Comparison of ENCODE assay signal across 19 mouse cellular contexts in the genomic region with DNA sequence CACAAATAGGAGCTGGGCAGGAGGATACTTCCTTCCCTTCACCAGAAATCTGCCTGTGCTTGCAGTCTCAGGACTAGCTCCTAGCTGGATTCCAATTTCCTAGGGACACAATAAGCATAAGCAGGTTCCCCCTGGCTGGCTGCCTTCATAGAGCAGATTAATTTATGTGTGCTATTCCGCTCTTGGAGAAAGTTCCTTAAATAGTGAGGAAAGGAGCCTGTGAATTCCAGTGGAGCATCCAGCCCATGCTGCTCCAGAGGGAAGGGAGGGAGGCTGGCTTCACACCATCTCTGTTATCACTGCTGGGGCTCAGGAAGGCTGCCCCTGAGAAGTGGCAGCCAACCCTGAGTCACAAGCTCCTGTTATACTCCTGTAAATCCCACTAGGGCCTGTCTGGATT. TPM values are rescaled to one million over a fixed set of nuclear protein-coding genes. Genes with fewer than 3 reads are reported as not detected.
A peak's percentile ranks its signal among the peaks of the same experiment; 100 is the strongest.
DNase-seq lines count a peak whose midpoint lies in the region; ATAC-seq and TF ChIP-seq lines count a peak whose summit lies in the region.
"Had no signal": no experiment of that assay in that cellular context is flagged by ENCODE, and none has a peak within 500 bp of the region (broad histone marks: within the 10 kb centered on the region; RNA-seq: fewer than 3 reads in every experiment).

No protein-coding gene starts in this region.

- H3K9me3 ChIP-seq in hindbrain, embryonic 13.5 days, result no peaks in the 10 kb centered on the region
- H3K9me3 ChIP-seq in hindbrain, embryonic 14.5 days (ENCODE audit: control insufficient read depth, low read length), result no peaks in the 10 kb centered on the region
- no peaks in the 10 kb centered on the region for H3K9me3 ChIP-seq in midbrain, embryonic 14.5 days (ENCODE audit: control insufficient read depth, low read length)
- no peaks in the 10 kb centered on the region for H3K9me3 ChIP-seq in midbrain, embryonic 15.5 days
- H3K9me3 ChIP-seq in stomach, postnatal 0 days (ENCODE audit: control insufficient read depth, low read length), result no peaks in the 10 kb centered on the region
- H3K9me3 ChIP-seq: embryonic facial prominence, embryonic 12.5 days; lung, embryonic 15.5 days had no signal

- ATAC-seq in hindbrain, embryonic 13.5 days (ENCODE audit: low FRiP score), result no peak
- no peak for ATAC-seq in hindbrain, embryonic 14.5 days (ENCODE audit: low FRiP score)
- no peak for ATAC-seq in midbrain, embryonic 14.5 days (ENCODE audit: low FRiP score, low TSS enrichment)
- no peak for ATAC-seq in midbrain, embryonic 15.5 days (replicated peaks)
- no peak for ATAC-seq in stomach, postnatal 0 days (ENCODE audit: low FRiP score, low TSS enrichment)

- no peaks in the 10 kb centered on the region for H3K27me3 ChIP-seq in hindbrain, embryonic 13.5 days
- H3K27me3 ChIP-seq in hindbrain, embryonic 14.5 days (ENCODE audit: control insufficient read depth, insufficient read depth, low read length), result no peaks in the 10 kb centered on the region
- H3K27me3 ChIP-seq in midbrain, embryonic 14.5 days (ENCODE audit: control insufficient read depth, insufficient read depth, low read length), result no peaks in the 10 kb centered on the region
- no peaks in the 10 kb centered on the region for H3K27me3 ChIP-seq in midbrain, embryonic 15.5 days (replicated peaks)
- no peaks in the 10 kb centered on the region for H3K27me3 ChIP-seq in stomach, postnatal 0 days (ENCODE audit: control insufficient read depth, insufficient read depth, low read length)
- H3K27me3 ChIP-seq: CH12.LX; embryonic facial prominence, embryonic 12.5 days; lung, embryonic 15.5 days had no signal

- no peak for TF ChIP-seq EP300 in stomach, postnatal 0 days (optimal IDR thresholded peaks at IDR 0.05)

- intact Hi-C loops in left cerebral cortex, postnatal 25 days (cut with DNase I), result no loop called here

- WGBS in hindbrain, embryonic 13.5 days, result 64% methylated on average over 1 of the region's 1 CpGs
- WGBS in hindbrain, embryonic 14.5 days, result 68% methylated on average over 1 of the region's 1 CpGs
- 44% methylated on average over 1 of the region's 1 CpGs for WGBS in midbrain, embryonic 14.5 days
- 58% methylated on average over 1 of the region's 1 CpGs for WGBS in midbrain, embryonic 15.5 days
- WGBS in stomach, postnatal 0 days, result 40% methylated on average over 1 of the region's 1 CpGs

- no peak for TF ChIP-seq CTCF in stomach, postnatal 0 days (IDR thresholded peaks at IDR 0.05; ENCODE audit: low read depth)

- H3K4me2 ChIP-seq in hindbrain, embryonic 13.5 days, result no peak overlapping the region
- H3K4me2 ChIP-seq in hindbrain, embryonic 14.5 days (replicated peaks), result no peak overlapping the region
- H3K4me2 ChIP-seq in midbrain, embryonic 14.5 days (ENCODE audit: low read length), result no peak overlapping the region
- no peak overlapping the region for H3K4me2 ChIP-seq in midbrain, embryonic 15.5 days
- no peak overlapping the region for H3K4me2 ChIP-seq in stomach, postnatal 0 days (replicated peaks; ENCODE audit: low read depth)
- H3K4me2 ChIP-seq: embryonic facial prominence, embryonic 12.5 days; heart, embryonic 11.5 days; lung, embryonic 15.5 days had no signal

- peaks cover 28% of the 10 kb centered on the region for H3K4me1 ChIP-seq in hindbrain, embryonic 13.5 days (replicated peaks)
- H3K4me1 ChIP-seq in hindbrain, embryonic 14.5 days (replicated peaks; ENCODE audit: control insufficient read depth, insufficient read depth, low read length), result peaks cover 4% of the 10 kb centered on the region; the same call in 1 of the 2 replicates
- H3K4me1 ChIP-seq in midbrain, embryonic 14.5 days (ENCODE audit: control insufficient read depth, insufficient read depth, low read length), result 0 out of 2 replicates have a peak, but pooled peaks cover 8% of the 10 kb centered on the region
- peaks cover 3% of the 10 kb centered on the region; the same call in 1 of the 2 replicates for H3K4me1 ChIP-seq in midbrain, embryonic 15.5 days
- H3K4me1 ChIP-seq in stomach, postnatal 0 days (replicated peaks; ENCODE audit: control insufficient read depth, insufficient read depth), result no peaks in the 10 kb centered on the region
- H3K4me1 ChIP-seq: embryonic facial prominence, embryonic 12.5 days; lung, embryonic 15.5 days had no signal

- peaks cover 12% of the 10 kb centered on the region for H3K36me3 ChIP-seq in hindbrain, embryonic 13.5 days
- H3K36me3 ChIP-seq in hindbrain, embryonic 14.5 days (replicated peaks; ENCODE audit: control insufficient read depth, insufficient read depth), result peaks cover 11% of the 10 kb centered on the region; the same call in 1 of the 2 replicates
- H3K36me3 ChIP-seq in midbrain, embryonic 14.5 days (ENCODE audit: control insufficient read depth, insufficient read depth, low read length), result peaks cover 12% of the 10 kb centered on the region
- H3K36me3 ChIP-seq in midbrain, embryonic 15.5 days (replicated peaks), result peaks cover 9% of the 10 kb centered on the region; the same call in 1 of the 2 replicates
- no peaks in the 10 kb centered on the region for H3K36me3 ChIP-seq in stomach, postnatal 0 days (ENCODE audit: control insufficient read depth, insufficient read depth, low read length)
- H3K36me3 ChIP-seq: embryonic facial prominence, embryonic 12.5 days; lung, embryonic 15.5 days had no signal

- H3K27ac ChIP-seq in hindbrain, embryonic 13.5 days, result peak overlapping the region; percentile 48; the same call in 1 of the 2 replicates
- H3K27ac ChIP-seq in hindbrain, embryonic 14.5 days, result no peak overlapping the region
- H3K27ac ChIP-seq in midbrain, embryonic 14.5 days (replicated peaks; ENCODE audit: low read depth, low read length), result peak overlapping the region; percentile 8; the same call in 1 of the 2 replicates
- H3K27ac ChIP-seq in midbrain, embryonic 15.5 days, result no peak overlapping the region
- peak overlapping the region; percentile 35 for H3K27ac ChIP-seq in stomach, postnatal 0 days (replicated peaks)
- H3K27ac ChIP-seq: embryonic facial prominence, embryonic 12.5 days; lung, embryonic 15.5 days had no signal

- H3K4me3 ChIP-seq in hindbrain, embryonic 13.5 days, result no peak overlapping the region
- H3K4me3 ChIP-seq in hindbrain, embryonic 14.5 days (replicated peaks; ENCODE audit: low read length), result no peak overlapping the region
- H3K4me3 ChIP-seq in midbrain, embryonic 14.5 days (replicated peaks; ENCODE audit: low read depth, low read length), result no peak overlapping the region
- no peak overlapping the region for H3K4me3 ChIP-seq in midbrain, embryonic 15.5 days
- no peak overlapping the region for H3K4me3 ChIP-seq in stomach, postnatal 0 days (ENCODE audit: low read depth, low read length)
- H3K4me3 ChIP-seq: embryonic facial prominence, embryonic 12.5 days; lung, embryonic 15.5 days had no signal

- H3K9ac ChIP-seq in hindbrain, embryonic 13.5 days, result peak overlapping the region; percentile 31; the same call in 1 of the 2 replicates
- H3K9ac ChIP-seq in hindbrain, embryonic 14.5 days, result no peak overlapping the region
- no peak overlapping the region for H3K9ac ChIP-seq in midbrain, embryonic 14.5 days (replicated peaks; ENCODE audit: low read length)
- H3K9ac ChIP-seq in midbrain, embryonic 15.5 days, result no peak overlapping the region
- H3K9ac ChIP-seq in stomach, postnatal 0 days (ENCODE audit: low read length), result no peak overlapping the region
- H3K9ac ChIP-seq: embryonic facial prominence, embryonic 12.5 days; lung, embryonic 15.5 days had no signal

- DNase-seq in hindbrain, embryonic 14.5 days (ENCODE audit: low spot score), result no peak
- DNase-seq in midbrain, embryonic 14.5 days, result peak; percentile 16
- DNase-seq in left cerebral cortex, postnatal 25 days (ENCODE audit: low spot score in 2 of 2), result peak; percentile 25 to 76
- no peak for DNase-seq in stomach, postnatal 0 days (ENCODE audit: low spot score)
- no peak for DNase-seq in cerebellum, adult 9-10 months
- DNase-seq in thymus, postnatal 10 days (ENCODE audit: low spot score in 2 of 2), result no peak
- DNase-seq: adrenal gland, postnatal 36 days; cerebellum, adult 2 months; kidney, adult 18-20 months had no signal

RNA-seq across cellular contexts. Expression of gene Gm4131, which starts 35.5 kb away (rescaled TPM):
- polyA plus RNA-seq in hindbrain, embryonic 13.5 days (2015; fragmentation: Nextera tagmentation; extraction: Ambion mirVana), result 0.23 and 0.30 TPM in 2 replicates
- 0.17 and 0.30 TPM in 2 replicates for polyA plus RNA-seq in hindbrain, embryonic 14.5 days (2014; fragmentation: Nextera tagmentation; extraction: Ambion mirVana)
- not detected in 2 replicates for polyA plus RNA-seq in midbrain, embryonic 14.5 days (2014; fragmentation: Nextera tagmentation; extraction: Ambion mirVana)
- 0.30 TPM in 1 of 2 replicates, not detected in the other for polyA plus RNA-seq in midbrain, embryonic 15.5 days (2015; fragmentation: Nextera tagmentation; extraction: Ambion mirVana)
- not detected for total RNA-seq in left cerebral cortex, postnatal 25 days (2021)
- not detected in 2 replicates for polyA plus RNA-seq in stomach, postnatal 0 days (2015; fragmentation: Nextera tagmentation; extraction: Ambion mirVana)
- total RNA-seq: adrenal gland, postnatal 36 days; CH12.LX; gastrocnemius, adult 8-10 months; megakaryocyte-erythroid progenitor cell, adult 5-6 weeks had no signal
- polyA plus RNA-seq: cerebellum, adult 2 months; embryonic facial prominence, embryonic 12.5 days; heart, embryonic 11.5 days; limb, embryonic 11.5 days; lung, embryonic 15.5 days; urinary bladder, adult 2 months had no signal

RNA-seq across cellular contexts. Expression of gene Fam124a, which starts 46.7 kb away (rescaled TPM):
- polyA plus RNA-seq in hindbrain, embryonic 13.5 days (2015; fragmentation: Nextera tagmentation; extraction: Ambion mirVana), result 33.2 and 34.4 TPM in 2 replicates
- polyA plus RNA-seq in hindbrain, embryonic 14.5 days (2014; fragmentation: Nextera tagmentation; extraction: Ambion mirVana), result 29.3 and 32.7 TPM in 2 replicates
- 20.9 and 30.3 TPM in 2 replicates for polyA plus RNA-seq in midbrain, embryonic 14.5 days (2014; fragmentation: Nextera tagmentation; extraction: Ambion mirVana)
- 49.0 and 50.7 TPM in 2 replicates for polyA plus RNA-seq in midbrain, embryonic 15.5 days (2015; fragmentation: Nextera tagmentation; extraction: Ambion mirVana)
- 10 to 100 TPM; 25.4 TPM for total RNA-seq in left cerebral cortex, postnatal 25 days (2021)
- polyA plus RNA-seq in stomach, postnatal 0 days (2015; fragmentation: Nextera tagmentation; extraction: Ambion mirVana), result 3.7 and 4.1 TPM in 2 replicates
- total RNA-seq: CH12.LX; megakaryocyte-erythroid progenitor cell, adult 5-6 weeks had no signal

Comparison
In these comparisons a context has a peak if more than half of its experiments do, and no peak if none do; other contexts are left out.
1. H3K27ac ChIP-seq: peak in hindbrain, embryonic 13.5 days (single experiment), midbrain, embryonic 14.5 days (single experiment) and stomach, postnatal 0 days (single experiment); none in hindbrain, embryonic 14.5 days (single experiment) and midbrain, embryonic 15.5 days (single experiment).
2. DNase-seq: peak in midbrain, embryonic 14.5 days (single experiment) and left cerebral cortex, postnatal 25 days (2 of 2); none in hindbrain, embryonic 14.5 days (single experiment), stomach, postnatal 0 days (single experiment), cerebellum, adult 9-10 months (single experiment) and thymus, postnatal 10 days (0 of 2).